Mouse (Mus musculus) forebrain, embryonic 15.5 days (tissue): Measurements from ENCODE around the gene Clptm1l. TPM values are rescaled to one million over a fixed set of nuclear protein-coding genes. Genes with fewer than 3 reads are reported as not detected.

ENCODE experiments used
- ATAC-seq: fragments of 200-750 bp; cut with Nextera tagmentation; replicated peaks from 2 replicates; pipeline ENCODE4 v1.8.0; 2017; ENCODE audit warnings: mild to moderate bottlenecking, moderate TSS enrichment, moderate library complexity
- H3K27ac ChIP-seq: fragments of 300-500 bp; sonication (generic); replicated peaks from 2 replicates; pipeline ENCODE4 v1.5.1; 2015; ENCODE audit warnings: mild to moderate bottlenecking, inconsistent platforms
- H3K27me3 ChIP-seq: fragments of 300-500 bp; sonication (generic); 2 replicates; pipeline ENCODE4 v1.6.1; 2015; ENCODE audit warnings: inconsistent platforms
- H3K36me3 ChIP-seq: fragments of 300-500 bp; sonication (generic); 2 replicates; pipeline ENCODE4 v1.6.1; 2015; ENCODE audit warnings: mild to moderate bottlenecking, inconsistent platforms
- H3K4me1 ChIP-seq: fragments of 300-500 bp; sonication (generic); 2 replicates; pipeline ENCODE4 v1.6.1; 2015; ENCODE audit warnings: inconsistent platforms
- H3K4me2 ChIP-seq: fragments of 300-500 bp; sonication (generic); replicated peaks from 2 replicates; pipeline ENCODE4 v1.6.1; 2015; ENCODE audit warnings: mild to moderate bottlenecking, inconsistent platforms
- H3K4me3 ChIP-seq: fragments of 300-500 bp; sonication (generic); 2 replicates; pipeline ENCODE4 v1.5.1; 2015; ENCODE audit warnings: mild to moderate bottlenecking, inconsistent platforms
- H3K9ac ChIP-seq: fragments of 300-500 bp; sonication (generic); replicated peaks from 2 replicates; pipeline ENCODE4 v1.6.1; 2015; ENCODE audit warnings: mild to moderate bottlenecking, inconsistent platforms
- H3K9me3 ChIP-seq: fragments of 300-500 bp; sonication (generic); 2 replicates; pipeline ENCODE4 v1.6.1; 2016; ENCODE audit warnings: inconsistent platforms
- WGBS: fragments of 180-500 bp; shearing (Covaris S2); methylation state at CpG from one replicate; pipeline ENCODE4 v1.1.7; 2015; ENCODE audit warnings: mixed read lengths; 5-methylcytosine and 5-hydroxymethylcytosine counted together
- polyA plus RNA-seq: library from polyadenylated mRNA; unstranded; fragments of >200 nt; fragmentation: Nextera tagmentation; extraction: Ambion mirVana; gene quantifications from 2 replicates; pipeline ENCODE4 v1.2.1, GENCODE M21; 2015

Clptm1l gene
- polyA plus RNA-seq, 1 experiment from 2014 or later: 130 TPM

DNA sequence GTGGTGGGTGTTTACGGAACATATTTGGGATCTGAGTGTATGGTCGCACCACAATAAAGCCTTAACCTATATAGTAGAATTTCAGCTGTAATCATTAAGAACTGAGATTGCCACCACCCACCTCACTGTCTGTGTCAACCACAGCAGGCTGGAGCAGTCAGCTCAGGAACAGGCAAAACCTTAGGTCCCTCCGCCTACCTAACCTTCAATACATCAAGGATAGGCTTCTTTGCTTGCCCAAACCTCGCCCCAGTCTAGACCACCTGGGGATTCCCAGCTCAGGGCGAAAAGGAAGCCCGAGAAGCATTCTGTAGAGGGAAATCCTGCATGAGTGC lies 22.6 kb downstream of the Clptm1l start:
- Histone ChIP-seq H3K9me3 (no peaks in the 10 kb centered on the region), H3K4me1 (peaks cover 34% of the 10 kb centered on the region)
- 38% methylated on average over 6 of the region's 6 CpGs for WGBS

DNA sequence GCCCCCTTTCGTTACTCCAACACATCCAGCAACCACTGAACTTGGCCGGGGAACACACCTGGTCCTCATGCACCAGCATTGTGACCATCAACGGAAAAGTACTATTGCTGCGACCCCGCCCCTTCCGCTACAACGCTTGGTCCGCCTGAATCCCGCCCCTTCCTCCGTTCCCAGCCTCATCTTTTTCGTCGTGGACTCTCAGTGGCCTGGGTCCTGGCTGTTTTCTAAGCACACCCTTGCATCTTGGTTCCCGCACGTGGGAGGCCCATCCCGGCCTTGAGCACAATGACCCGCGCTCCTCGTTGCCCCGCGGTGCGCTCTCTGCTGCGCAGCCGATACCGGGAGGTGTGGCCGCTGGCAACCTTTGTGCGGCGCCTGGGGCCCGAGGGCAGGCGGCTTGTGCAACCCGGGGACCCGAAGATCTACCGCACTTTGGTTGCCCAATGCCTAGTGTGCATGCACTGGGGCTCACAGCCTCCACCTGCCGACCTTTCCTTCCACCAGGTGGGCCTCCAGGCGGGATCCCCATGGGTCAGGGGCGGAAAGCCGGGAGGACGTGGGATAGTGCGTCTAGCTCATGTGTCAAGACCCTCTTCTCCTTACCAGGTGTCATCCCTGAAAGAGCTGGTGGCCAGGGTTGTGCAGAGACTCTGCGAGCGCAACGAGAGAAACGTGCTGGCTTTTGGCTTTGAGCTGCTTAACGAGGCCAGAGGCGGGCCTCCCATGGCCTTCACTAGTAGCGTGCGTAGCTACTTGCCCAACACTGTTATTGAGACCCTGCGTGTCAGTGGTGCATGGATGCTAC lies 23.1 kb downstream of the Clptm1l start, which contains the start of gene Tert:
Gene Tert (plus strand): TSS at position 167 of the 805 bp plus-strand sequence.
- Histone ChIP-seq H3K9me3 (no peaks in the 10 kb centered on the region), H3K4me3 (peak within 1 kb of the TSS; percentile 48), H3K27me3 (no peaks in the 10 kb centered on the region), H3K4me1 (peaks cover 34% of the 10 kb centered on the region), H3K9ac (peak within 1 kb of the TSS; percentile 63), H3K36me3 (0 out of 2 replicates have a peak, but pooled peaks cover 8% of the 10 kb centered on the region), H3K27ac (no peak within 1 kb of the TSS), H3K4me2 (peak within 1 kb of the TSS; percentile 88)
- WGBS: 9% methylated on average over 47 of the region's 47 CpGs
- ATAC-seq: peak; percentile 79

More for the DNA sequence above, 22.6 kb downstream of the Clptm1l start:
- H3K4me3 ChIP-seq: peak overlapping the region; percentile 48
- H3K9ac ChIP-seq: peak overlapping the region; percentile 63
- peaks cover 13% of the 10 kb centered on the region; the same call in 1 of the 2 replicates for H3K36me3 ChIP-seq
- H3K27me3 ChIP-seq: no peaks in the 10 kb centered on the region
- no peak for ATAC-seq
- peak overlapping the region; percentile 88 for H3K4me2 ChIP-seq
- H3K27ac ChIP-seq: no peak overlapping the region

DNA sequence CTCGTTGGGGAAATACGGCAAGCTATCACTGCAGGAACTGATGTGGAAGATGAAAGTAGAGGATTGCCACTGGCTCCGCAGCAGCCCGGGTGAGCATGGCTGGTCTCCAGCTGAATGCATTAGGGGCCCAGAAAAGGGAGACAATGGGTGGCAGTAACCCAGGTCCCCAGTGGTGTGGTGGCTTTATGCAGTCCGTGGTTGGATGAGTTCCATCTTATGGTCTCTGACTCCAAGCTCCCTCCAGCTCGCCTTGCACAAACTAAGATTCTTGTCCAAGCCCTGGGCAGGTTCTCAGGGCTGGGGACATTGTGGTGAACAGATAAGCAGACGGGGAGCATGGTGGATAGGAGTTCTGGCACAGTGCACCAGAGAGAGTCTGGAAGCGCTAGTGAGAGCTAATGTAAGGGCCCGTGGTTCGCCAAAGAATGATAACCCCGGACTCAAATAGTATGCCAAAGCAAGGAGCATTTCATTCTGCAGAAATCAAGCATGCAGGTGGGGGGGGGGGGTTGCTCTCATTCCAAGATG lies 24.8 kb downstream of the Clptm1l start:
- ATAC-seq: no peak
- Histone ChIP-seq H3K4me3 (no peak overlapping the region), H3K4me2 (peak overlapping the region; percentile 5; the same call in 1 of the 2 replicates), H3K36me3 (no peaks in the 10 kb centered on the region), H3K27ac (no peak overlapping the region), H3K9ac (no peak overlapping the region), H3K27me3 (no peaks in the 10 kb centered on the region), H3K4me1 (peaks cover 34% of the 10 kb centered on the region), H3K9me3 (no peaks in the 10 kb centered on the region)
- WGBS: 66% methylated on average over 11 of the region's 11 CpGs

DNA sequence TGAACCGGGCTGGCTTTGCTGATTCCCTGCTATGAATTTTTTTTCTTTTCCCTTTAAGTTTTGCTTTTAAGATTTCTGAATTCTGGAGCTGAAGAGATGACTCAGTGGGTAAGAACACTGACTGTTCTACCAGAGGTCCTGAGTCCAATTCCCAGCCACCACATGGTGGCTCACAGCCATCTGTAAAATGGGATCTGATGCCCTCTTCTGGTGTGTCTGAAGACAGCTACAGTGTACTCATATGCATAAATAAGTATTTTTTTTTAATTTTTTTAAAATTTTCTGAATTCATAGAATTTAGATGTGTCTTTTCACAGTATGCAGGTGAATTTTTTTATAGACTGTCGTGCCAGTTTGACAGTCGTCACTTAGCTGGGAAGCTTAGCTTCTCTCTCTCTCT lies 28.0 kb downstream of the Clptm1l start:
- H3K36me3 ChIP-seq: peaks cover 11% of the 10 kb centered on the region; the same call in 1 of the 2 replicates
- no peaks in the 10 kb centered on the region for H3K27me3 ChIP-seq
- H3K4me1 ChIP-seq: peaks cover 27% of the 10 kb centered on the region
- no peak overlapping the region for H3K9ac ChIP-seq
- no peak for ATAC-seq
- 92% methylated on average over 3 of the region's 3 CpGs for WGBS
- H3K4me3 ChIP-seq: no peak overlapping the region
- no peak overlapping the region for H3K4me2 ChIP-seq
- H3K27ac ChIP-seq: no peak overlapping the region
- no peaks in the 10 kb centered on the region for H3K9me3 ChIP-seq

DNA sequence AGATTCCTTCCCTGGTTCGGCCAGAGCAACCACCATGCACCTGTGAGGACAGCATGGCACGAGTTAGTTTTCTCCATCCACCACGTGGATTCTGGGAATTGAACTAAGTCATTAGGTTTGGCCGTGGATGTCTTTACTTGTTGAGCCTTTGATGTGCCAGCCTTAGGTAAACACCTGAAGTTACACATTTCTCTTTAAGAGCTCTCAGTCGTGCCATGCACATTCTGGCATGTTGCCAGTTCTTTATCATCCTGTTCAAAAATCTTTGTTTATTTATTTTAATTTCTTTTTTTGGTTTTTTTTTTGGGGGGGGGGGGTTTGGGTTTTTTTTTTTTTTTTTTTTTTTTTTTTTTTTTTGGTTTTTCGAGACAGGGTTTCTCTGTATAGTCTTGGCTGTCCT lies 34.0 kb downstream of the Clptm1l start:
- no peak for ATAC-seq
- H3K36me3 ChIP-seq: peaks cover 11% of the 10 kb centered on the region; the same call in 1 of the 2 replicates
- WGBS: 88% methylated on average over 5 of the region's 6 CpGs
- H3K4me2 ChIP-seq: no peak overlapping the region
- no peaks in the 10 kb centered on the region for H3K9me3 ChIP-seq
- H3K4me3 ChIP-seq: no peak overlapping the region
- no peak overlapping the region for H3K9ac ChIP-seq
- H3K27ac ChIP-seq: no peak overlapping the region
- no peaks in the 10 kb centered on the region for H3K27me3 ChIP-seq
- H3K4me1 ChIP-seq: no peaks in the 10 kb centered on the region

DNA sequence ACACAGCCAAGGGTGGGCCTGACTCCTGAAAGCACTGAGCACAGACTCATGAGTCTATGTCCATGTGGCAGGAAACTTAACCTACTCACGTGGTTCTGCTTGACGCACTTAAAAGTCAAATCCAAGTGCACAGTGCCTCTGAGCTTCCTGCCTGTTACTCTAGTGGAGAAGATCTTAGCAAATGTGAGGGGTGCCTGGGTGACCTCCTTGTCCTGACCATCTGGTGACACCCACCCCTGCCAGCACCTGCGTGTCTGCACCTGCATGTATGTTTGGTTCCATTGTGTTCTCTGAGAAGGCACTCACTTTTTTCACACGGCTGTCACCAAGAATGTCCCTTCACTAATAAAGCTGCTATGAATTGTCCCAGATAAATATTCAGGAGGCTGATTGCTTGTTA lies 37.5 kb downstream of the Clptm1l start:
- Histone ChIP-seq H3K4me2 (no peak overlapping the region), H3K4me1 (no peaks in the 10 kb centered on the region), H3K4me3 (no peak overlapping the region), H3K27me3 (no peaks in the 10 kb centered on the region), H3K27ac (no peak overlapping the region), H3K9ac (no peak overlapping the region), H3K36me3 (no peaks in the 10 kb centered on the region; the same call in 1 of the 2 replicates), H3K9me3 (no peaks in the 10 kb centered on the region)
- 91% methylated on average over 4 of the region's 4 CpGs for WGBS
- no peak for ATAC-seq

DNA sequence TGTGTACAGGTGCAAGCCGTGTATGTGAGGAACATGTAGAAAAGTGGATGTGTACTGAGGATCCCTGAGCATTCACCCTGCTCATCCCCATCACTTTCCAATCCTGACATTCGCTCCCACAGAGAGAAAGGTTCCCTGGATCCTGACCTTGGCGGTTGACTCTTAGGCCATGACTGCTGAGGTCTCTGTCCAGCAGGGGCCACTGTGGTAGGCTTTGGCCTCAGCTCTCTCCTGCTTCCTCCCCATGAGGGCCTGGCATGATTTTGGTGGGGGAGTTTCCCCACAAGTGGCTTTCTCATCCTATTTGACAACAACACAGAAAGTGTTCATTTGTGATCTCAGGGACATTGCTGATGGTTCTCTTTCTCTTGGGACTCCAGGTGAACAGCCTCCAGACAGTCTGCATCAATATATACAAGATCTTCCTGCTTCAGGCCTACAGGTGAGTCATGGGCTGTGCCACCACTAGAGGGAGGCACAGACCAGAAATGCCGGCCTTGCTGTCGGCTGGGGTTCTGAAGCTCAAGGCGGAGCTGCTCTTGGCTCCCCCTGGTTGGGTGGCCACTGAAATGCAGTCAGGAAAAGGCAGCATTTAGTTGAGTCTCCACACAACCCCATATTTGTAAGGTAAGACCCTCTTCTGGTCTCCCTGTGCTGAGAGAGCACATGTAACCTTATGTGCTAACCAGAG lies 42.7 kb downstream of the Clptm1l start:
- Histone ChIP-seq H3K9me3 (no peaks in the 10 kb centered on the region), H3K4me2 (no peak overlapping the region), H3K9ac (no peak overlapping the region), H3K4me1 (no peaks in the 10 kb centered on the region), H3K36me3 (peaks cover 5% of the 10 kb centered on the region; the same call in 1 of the 2 replicates), H3K27ac (no peak overlapping the region), H3K4me3 (no peak overlapping the region), H3K27me3 (no peaks in the 10 kb centered on the region)
- ATAC-seq: peak; percentile 51; the same call in 1 of the 2 replicates
- WGBS: 39% methylated on average over 6 of the region's 6 CpGs

DNA sequence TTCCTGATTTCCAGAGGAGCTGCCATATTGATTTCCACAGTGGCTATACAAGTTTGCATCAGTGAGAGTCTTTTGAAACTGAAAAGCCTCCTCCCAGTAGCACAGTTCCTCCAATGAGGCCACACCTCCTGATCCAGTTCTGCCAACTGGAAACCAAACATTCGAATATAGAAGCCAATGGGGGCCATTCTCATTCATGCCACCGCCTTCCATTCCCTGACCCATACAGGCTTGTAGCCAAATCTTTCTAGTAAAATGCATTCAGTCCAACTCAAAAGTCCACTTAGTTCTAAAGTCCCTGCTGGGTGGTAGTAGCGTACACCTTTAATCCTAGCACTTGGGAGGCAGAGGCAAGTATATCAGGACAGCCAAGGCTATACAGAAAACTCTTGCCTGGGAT lies 49.5 kb downstream of the Clptm1l start:
- Histone ChIP-seq H3K4me3 (no peak overlapping the region), H3K27me3 (no peaks in the 10 kb centered on the region), H3K9ac (no peak overlapping the region), H3K4me1 (no peaks in the 10 kb centered on the region), H3K4me2 (no peak overlapping the region), H3K9me3 (no peaks in the 10 kb centered on the region), H3K27ac (no peak overlapping the region), H3K36me3 (0 out of 2 replicates have a peak, but pooled peaks cover 5% of the 10 kb centered on the region)
- no peak for ATAC-seq
- 81% methylated on average over 3 of the region's 3 CpGs for WGBS

DNA sequence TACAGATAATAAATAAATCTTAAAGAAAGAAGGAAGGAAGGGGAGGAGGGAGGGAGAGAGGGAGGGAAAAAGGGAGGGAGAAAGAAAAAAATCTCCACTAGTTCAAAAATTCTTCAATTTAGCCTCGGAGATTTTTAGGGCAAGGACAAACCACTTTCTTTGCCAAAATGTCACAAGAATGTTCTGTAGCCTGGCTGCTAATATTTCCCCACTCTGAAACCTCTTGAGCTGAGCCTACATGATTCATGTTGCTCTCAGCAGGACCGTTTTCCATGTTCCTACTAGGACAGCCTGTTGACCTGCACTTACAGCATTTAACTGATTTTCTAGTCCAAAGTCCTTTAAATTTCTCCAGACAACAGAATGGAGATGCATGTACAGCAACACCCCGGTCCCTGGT lies 51.2 kb downstream of the Clptm1l start:
- H3K4me3 ChIP-seq: no peak overlapping the region
- H3K9me3 ChIP-seq: no peaks in the 10 kb centered on the region
- 77% methylated on average over 3 of the region's 3 CpGs for WGBS
- H3K4me1 ChIP-seq: no peaks in the 10 kb centered on the region
- no peak overlapping the region for H3K9ac ChIP-seq
- no peak overlapping the region for H3K27ac ChIP-seq
- no peak overlapping the region for H3K4me2 ChIP-seq
- no peak for ATAC-seq
- H3K27me3 ChIP-seq: no peaks in the 10 kb centered on the region
- H3K36me3 ChIP-seq: 0 out of 2 replicates have a peak, but pooled peaks cover 3% of the 10 kb centered on the region

DNA sequence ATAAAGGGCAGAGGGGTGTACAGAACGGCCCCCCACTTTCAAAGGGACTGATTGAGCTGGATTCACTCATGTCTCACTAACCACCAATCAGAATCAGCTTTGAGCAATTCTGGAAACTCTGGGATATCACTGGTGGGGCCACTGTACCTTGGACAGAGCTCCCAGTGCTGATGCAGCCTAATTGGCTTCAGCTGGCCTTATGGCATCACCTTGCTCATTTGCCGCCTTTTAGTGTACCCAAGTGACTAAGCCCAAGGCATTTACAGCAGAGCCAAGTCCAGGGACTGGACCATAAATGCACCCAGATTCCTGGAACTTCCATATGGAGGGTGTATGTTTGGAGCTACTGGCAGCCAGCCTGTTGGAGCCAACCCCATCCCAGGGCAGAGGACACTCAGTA lies 55.1 kb downstream of the Clptm1l start:
- 57% methylated on average over 2 of the region's 2 CpGs for WGBS
- no peaks in the 10 kb centered on the region for H3K27me3 ChIP-seq
- no peak overlapping the region for H3K4me3 ChIP-seq
- H3K27ac ChIP-seq: no peak overlapping the region
- no peak overlapping the region for H3K9ac ChIP-seq
- no peaks in the 10 kb centered on the region for H3K9me3 ChIP-seq
- no peak for ATAC-seq
- no peaks in the 10 kb centered on the region for H3K4me1 ChIP-seq
- H3K36me3 ChIP-seq: no peaks in the 10 kb centered on the region
- H3K4me2 ChIP-seq: no peak overlapping the region

DNA sequence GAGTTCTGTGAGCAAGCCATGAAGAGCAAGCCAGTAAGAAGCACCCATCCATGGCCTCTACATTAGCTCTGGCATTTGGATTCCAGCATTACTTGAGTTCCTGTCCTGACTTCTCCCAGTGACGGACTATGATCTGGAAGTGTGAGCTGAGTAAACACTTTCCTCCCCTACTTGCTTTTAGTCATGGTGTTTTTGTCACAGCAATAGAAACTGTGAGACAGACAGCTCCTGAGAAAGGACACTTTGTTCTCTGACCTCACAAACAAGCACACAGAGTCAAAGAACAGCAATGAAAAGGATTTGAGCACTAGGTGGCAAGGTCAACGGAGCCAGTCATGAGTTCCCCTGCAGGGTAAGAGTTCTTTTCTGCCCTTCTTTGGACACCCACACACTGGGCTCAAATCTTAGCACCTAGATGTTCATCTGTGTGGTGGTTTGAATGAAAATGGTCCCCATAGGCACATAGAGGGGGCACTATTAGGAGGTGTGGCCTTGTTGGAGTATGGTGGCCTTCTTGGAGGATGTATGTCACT lies 56.4 kb downstream of the Clptm1l start:
- H3K27me3 ChIP-seq: no peaks in the 10 kb centered on the region
- 78% methylated on average over 2 of the region's 2 CpGs for WGBS
- H3K27ac ChIP-seq: no peak overlapping the region
- no peaks in the 10 kb centered on the region for H3K36me3 ChIP-seq
- H3K4me3 ChIP-seq: no peak overlapping the region
- no peak for ATAC-seq
- no peaks in the 10 kb centered on the region for H3K9me3 ChIP-seq
- H3K9ac ChIP-seq: no peak overlapping the region
- no peak overlapping the region for H3K4me2 ChIP-seq
- no peaks in the 10 kb centered on the region for H3K4me1 ChIP-seq
